Mouse (Mus musculus): ENCODE data around the gene Mid2.
A peak's percentile ranks its signal among the peaks of the same experiment; 100 is the strongest.
"Not testable (repeated sequence)": the region's sequence is repeated elsewhere in the genome, so short reads cannot be mapped to it uniquely, and the experiment has no call there.

The Mid2 gene

GRCm38 (mm10) chrX:140664479-140665241 lies at the start of gene Mid2:
TSS of gene Mid2 (plus strand) at chrX:140664599.
- peak; percentile 5 for DNase-seq (ENCODE audit: low read depth, low spot score)

GRCm38 (mm10) chrX:140624875-140625594 lies 39.4 kb upstream of the Mid2 start:
- DNase-seq (ENCODE audit: low read depth, low spot score): no peak

- no peak for DNase-seq (ENCODE audit: low read depth, low spot score)
These were observed 26.4 kb upstream of the Mid2 start for GRCm38 (mm10) chrX:140638028-140638427.

GRCm38 (mm10) chrX:140639592-140639991 lies 24.8 kb upstream of the Mid2 start:
- no peak for DNase-seq (ENCODE audit: low read depth, low spot score)

GRCm38 (mm10) chrX:140660731-140661130 lies 3.7 kb upstream of the Mid2 start:
- no peak for DNase-seq (ENCODE audit: low read depth, low spot score)

GRCm38 (mm10) chrX:140663516-140663915 lies 883 bp upstream of the Mid2 start:
- DNase-seq (ENCODE audit: low read depth, low spot score): no peak

- DNase-seq (ENCODE audit: low read depth, low spot score): peak; percentile 4
These were observed 927 bp downstream of the Mid2 start for GRCm38 (mm10) chrX:140665242-140665810.

- no peak for DNase-seq (ENCODE audit: low read depth, low spot score)
These were observed 11.0 kb downstream of the Mid2 start for GRCm38 (mm10) chrX:140675444-140675843.

GRCm38 (mm10) chrX:140688335-140688734 lies 23.9 kb downstream of the Mid2 start:
- no peak for DNase-seq (ENCODE audit: low read depth, low spot score)

GRCm38 (mm10) chrX:140697872-140698463 lies 33.6 kb downstream of the Mid2 start:
- not testable (repeated sequence) for DNase-seq (ENCODE audit: low read depth, low spot score)

- DNase-seq (ENCODE audit: low read depth, low spot score): no peak
These were observed 38.8 kb downstream of the Mid2 start for GRCm38 (mm10) chrX:140703224-140703623.

- DNase-seq (ENCODE audit: low read depth, low spot score): no peak
These were observed 41.7 kb downstream of the Mid2 start for GRCm38 (mm10) chrX:140706077-140706476.

- DNase-seq (ENCODE audit: low read depth, low spot score): peak; percentile 12
These were observed 58.0 kb downstream of the Mid2 start for GRCm38 (mm10) chrX:140722400-140722799.

- no peak for DNase-seq (ENCODE audit: low read depth, low spot score)
These were observed 74.6 kb downstream of the Mid2 start for GRCm38 (mm10) chrX:140738986-140739385.

- no peak for DNase-seq (ENCODE audit: low read depth, low spot score)
These were observed 78.8 kb downstream of the Mid2 start for GRCm38 (mm10) chrX:140743213-140743612.

GRCm38 (mm10) chrX:140769794-140770193 lies 105.4 kb downstream of the Mid2 start:
- DNase-seq (ENCODE audit: low read depth, low spot score): no peak

GRCm38 (mm10) chrX:140805340-140805739 lies 140.9 kb downstream of the Mid2 start:
- DNase-seq (ENCODE audit: low read depth, low spot score): no peak

- DNase-seq (ENCODE audit: low read depth, low spot score): no peak
These were observed 149.1 kb downstream of the Mid2 start, which contains the start of gene Tex13b for GRCm38 (mm10) chrX:140813312-140814006. TSS of gene Tex13b (minus strand) at chrX:140813433.
